Mouse (Mus musculus): ENCODE measurements around the gene Fam76a.

The Fam76a gene

DNA sequence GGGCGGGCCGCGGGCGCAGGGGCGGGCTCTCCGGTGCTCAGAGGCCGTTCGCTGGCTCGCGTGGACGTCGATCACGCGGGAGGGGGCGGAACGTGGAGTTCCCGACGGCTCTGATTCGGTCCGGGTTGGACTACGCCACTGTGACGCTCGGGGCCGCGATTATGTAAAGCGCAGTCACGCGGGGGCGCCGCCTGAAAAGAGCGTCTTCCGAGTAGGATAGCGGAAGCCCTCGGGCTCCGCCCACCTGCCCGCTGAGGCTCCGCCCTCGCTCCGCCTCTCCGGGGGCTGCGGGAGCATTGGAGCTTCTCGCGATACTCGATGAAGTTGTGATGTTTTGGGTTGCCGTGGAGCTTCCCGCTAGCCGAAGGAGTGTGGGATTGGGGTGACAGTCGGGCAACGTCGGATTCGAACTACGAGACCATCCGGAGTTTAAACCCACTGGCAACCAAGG lies at the start of gene Fam76a:
TSS of gene Fam76a (minus strand) at position 1 of the 451 bp plus-strand sequence.
- peak; percentile 48; the same call in 1 of the 2 replicates for TF ChIP-seq GATA4 (IDR thresholded peaks at IDR 0.05; ENCODE audit: insufficient replicate concordance, low read length)

DNA sequence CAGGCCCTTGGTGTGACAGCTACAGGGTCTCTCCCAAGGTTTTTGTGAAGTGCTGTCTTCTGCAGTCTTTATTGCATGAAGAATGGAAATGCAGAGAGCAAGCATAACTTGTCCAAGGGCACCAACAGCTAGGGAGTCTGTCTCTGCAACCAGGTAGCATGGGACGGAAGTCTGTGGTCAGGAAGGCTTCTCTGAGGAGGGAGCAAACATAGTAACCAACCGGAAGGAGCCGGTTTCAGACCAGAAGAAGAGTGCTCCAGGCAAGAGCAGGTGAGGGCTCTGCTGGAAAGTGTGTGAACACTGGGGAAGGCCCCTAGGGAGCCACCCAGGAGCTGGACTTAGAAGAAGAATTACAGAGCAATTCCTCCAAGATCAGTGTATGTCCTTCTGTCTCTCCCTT lies 49.7 kb upstream of the Fam76a start:
- no peak for TF ChIP-seq GATA4 (IDR thresholded peaks at IDR 0.05; ENCODE audit: insufficient replicate concordance, low read length)

DNA sequence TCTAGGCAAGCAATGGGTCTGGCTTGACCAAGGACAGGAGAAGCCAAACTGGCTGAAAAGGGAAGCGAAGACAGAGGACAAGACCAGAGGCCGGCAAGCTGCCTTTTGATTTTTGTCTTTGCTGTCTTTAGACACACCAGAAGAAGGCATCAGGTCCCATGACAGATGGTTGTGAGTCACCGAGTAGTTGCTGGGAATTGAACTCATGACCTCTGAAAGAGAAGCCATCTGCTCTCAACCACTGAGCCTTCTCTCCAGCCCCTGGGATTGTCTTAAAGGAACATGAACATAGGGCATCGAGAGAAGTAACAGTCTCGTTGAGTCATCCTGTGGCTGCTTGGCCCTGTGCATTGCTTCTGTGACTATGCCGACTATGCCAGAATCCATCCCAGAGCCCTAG lies 49.2 kb upstream of the Fam76a start:
- TF ChIP-seq GATA4 (IDR thresholded peaks at IDR 0.05; ENCODE audit: insufficient replicate concordance, low read length): no peak

DNA sequence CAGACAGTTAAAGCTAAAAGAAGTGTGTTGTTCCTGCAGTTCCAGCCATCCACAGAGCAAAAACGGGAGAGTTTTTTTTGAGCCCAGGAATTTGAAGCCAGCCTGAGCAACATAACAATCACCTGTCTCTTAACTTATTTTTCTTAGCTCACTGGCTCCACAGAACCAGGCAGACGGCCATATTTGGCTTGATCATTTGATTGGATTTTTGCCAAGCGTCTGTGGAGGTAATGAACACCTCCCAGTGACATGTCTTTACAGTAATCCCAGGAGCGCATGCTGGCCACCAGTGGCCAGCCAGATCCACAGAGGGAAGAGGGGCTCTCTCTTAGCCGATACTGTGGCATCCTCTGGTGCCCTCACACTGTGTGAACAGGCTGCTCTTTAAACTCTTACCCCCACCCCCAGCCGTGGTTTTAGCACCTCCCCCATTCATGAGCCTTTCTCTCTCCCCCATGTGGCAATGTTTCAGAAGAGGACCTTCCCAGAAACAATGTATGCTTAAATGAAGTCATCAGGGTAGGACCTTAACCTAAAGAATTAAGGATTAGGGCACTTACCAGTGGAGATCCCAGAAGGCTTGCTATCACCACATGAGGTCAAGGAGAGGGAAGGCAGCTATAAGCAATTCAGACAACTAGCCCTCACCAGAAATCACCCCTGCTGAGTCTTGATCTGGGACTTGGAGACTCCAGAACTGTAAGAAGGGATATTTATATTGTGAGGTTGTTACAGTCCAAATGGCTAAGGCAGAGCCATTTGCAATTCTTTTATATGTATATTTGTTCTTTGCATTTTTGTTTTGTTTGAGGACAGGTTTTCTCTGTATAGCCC lies 46.0 kb upstream of the Fam76a start:
- TF ChIP-seq GATA4 (IDR thresholded peaks at IDR 0.05; ENCODE audit: insufficient replicate concordance, low read length): no peak

DNA sequence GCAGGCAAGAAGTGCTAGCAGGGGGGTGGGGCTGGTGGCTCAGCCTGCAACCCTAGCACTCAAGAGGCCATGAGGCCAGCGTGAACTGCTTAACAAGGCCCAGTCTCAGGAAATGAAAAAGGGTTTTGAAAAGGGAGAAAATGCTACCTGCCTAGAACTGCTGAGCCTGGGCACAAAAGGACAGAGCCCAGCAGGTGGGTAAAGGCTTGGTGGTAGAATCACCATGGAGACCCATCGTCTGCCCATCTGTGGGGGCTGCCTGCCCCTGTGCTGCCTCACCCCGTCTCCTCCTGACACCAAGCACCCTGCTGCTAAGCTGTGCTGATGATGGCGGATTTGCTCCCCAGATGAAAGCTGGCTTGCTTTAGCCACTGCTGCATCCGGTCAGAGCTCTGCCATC lies 42.1 kb upstream of the Fam76a start:
- no peak for TF ChIP-seq GATA4 (IDR thresholded peaks at IDR 0.05; ENCODE audit: insufficient replicate concordance, low read length)

DNA sequence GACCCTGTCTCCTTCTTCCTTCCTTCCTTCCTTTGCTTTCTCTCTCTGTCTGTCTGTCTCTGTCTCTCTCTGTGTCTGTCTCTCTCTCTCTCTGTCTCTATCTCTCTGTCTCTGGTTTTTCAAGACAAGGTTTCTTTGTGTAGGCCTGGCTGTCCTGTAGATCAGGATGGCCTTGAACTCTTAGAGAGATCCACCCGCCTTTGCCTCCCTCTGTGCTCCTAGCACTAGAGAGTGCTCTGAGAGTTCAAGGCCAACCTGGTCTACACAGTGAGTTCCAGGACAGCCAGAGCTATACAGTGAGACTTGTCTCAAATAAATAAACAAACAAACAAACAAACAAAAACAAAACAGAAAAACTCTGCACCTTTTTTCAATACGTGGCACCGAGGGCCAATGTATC lies 41.7 kb upstream of the Fam76a start:
- no peak for TF ChIP-seq GATA4 (IDR thresholded peaks at IDR 0.05; ENCODE audit: insufficient replicate concordance, low read length)

DNA sequence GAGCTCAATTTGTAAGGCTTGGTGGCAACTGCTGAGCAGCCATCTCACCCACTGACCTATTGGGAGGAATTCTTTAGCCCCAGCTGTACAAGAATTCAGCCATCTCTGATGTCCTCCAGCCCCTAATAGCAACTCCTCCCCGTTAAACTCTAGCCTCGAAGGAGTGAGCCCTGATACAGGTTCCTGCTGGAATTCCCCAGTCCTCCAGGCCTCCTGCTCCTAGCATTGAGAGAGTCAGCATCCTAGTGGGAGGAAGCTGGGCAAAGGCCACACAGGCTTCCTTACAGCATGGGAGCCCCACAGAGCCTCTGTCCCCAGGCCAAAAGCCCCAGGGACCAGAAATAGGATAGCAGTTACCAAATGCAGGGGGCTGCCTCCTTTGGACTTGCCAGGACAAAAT lies 41.1 kb upstream of the Fam76a start:
- no peak for TF ChIP-seq GATA4 (IDR thresholded peaks at IDR 0.05; ENCODE audit: insufficient replicate concordance, low read length)

DNA sequence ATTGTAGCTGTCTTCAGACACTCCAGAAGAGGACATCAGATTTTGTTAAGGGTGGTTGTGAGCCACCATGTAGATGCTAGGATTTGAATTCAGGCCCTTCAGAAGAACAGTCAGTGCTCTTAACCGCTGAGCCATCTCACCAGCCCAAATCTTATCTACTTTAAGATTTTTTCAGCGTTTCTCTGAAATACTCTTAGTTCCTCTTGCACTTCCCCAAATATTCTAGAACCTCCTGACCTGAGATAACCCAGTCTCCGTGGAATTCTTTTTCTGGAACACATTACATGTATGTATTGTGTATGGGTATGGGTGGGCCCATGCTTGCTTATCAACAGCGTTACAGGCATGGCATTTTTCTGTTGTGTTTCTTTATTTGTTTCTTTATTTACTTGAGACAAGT lies 40.3 kb upstream of the Fam76a start:
- no peak for TF ChIP-seq GATA4 (IDR thresholded peaks at IDR 0.05; ENCODE audit: insufficient replicate concordance, low read length)

DNA sequence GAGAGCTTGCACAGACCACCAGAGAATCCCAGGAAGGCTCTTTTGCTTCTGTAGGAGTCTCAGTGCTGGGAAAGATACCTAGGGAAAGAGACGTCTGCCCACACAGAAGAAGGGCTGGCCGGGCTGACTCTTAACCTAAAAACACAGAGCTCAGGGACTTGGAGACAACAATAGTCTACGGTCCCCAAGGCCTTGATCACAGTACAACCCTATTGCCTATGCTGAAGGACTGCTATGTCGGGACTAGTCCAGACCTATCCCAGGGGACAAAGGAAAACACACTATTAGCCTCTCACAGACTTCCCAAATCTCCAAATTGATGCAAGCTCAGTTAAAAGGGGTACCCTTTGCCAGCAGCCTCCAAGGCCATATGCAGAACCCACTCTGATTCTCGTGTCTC lies 39.5 kb upstream of the Fam76a start:
- no peak for TF ChIP-seq GATA4 (IDR thresholded peaks at IDR 0.05; ENCODE audit: insufficient replicate concordance, low read length)

DNA sequence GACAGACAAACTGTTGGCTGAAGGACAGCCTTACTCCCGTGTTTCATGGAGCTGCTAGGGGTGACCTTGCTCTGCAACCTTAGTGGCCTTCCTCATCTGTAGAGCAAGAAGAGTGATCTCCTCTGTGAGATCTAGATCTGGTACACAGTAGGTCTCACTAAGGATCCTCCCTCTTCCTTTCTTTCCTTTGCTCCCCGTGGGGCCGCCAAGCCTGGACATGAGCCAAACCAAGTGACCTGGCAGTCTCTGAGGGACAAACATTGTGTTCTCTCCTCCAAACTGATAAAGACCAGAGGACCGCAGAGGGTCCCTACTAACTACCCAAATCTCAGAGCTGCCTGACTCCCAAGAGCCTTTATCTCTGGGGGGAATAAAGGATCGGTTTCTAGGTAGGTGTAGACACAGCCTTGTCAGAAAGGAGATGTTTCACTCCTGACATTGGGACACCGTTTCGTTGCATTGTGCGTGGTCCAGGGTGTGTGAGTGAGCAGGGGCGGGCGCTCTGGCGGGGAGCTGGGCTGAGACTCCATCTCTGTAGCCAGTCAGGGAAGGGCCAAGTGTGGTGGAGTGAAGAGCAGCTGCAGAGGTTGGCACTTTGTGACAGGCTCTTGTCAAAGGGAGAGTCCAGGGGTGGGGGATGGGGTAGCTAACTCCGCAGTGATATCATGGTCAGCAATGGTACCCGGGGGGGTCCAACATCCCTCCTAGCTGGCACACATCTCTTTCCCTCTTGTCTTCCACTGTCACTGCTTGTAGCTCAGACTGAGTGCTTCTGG lies 38.7 kb upstream of the Fam76a start:
- TF ChIP-seq GATA4 (IDR thresholded peaks at IDR 0.05; ENCODE audit: insufficient replicate concordance, low read length): peak; percentile 41; the same call in 1 of the 2 replicates

DNA sequence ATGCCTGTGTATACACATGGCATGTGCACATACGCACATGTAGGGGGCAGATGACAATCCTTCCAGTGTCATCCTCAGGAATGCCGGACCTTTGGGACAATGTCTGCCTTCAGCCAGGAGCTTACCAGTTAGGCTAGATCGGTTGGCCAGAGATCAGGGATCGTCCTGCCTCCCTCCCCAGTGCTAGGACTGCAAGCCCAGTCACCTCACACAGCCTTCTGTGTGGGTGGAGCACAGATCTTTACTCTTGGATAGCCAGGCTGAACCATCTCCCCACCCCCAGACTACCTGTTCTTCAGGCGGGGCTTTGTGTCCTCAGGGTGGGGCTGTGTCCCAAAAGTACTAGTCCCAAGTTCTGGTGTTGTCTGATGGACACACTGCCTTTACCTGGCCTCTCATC lies 38.0 kb upstream of the Fam76a start:
- TF ChIP-seq GATA4 (IDR thresholded peaks at IDR 0.05; ENCODE audit: insufficient replicate concordance, low read length): no peak

DNA sequence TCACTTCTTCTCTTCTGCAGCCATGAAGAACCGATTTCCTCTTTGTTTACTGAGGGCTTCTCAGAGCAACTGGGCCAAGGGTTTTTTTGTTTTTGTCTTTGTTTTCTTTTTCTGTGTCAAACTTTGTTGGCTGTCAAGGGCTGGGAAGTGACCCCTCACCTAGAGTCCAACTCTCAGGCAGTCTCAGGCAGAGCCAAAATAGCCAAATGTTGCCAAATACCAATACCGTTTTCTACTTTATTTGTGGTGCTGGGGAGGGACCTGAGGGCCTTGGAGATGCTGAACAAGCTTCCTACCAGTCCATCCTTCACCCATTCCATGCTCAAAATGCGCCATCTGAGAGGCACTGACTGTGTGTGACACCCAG lies 37.3 kb upstream of the Fam76a start:
- TF ChIP-seq GATA4 (IDR thresholded peaks at IDR 0.05; ENCODE audit: insufficient replicate concordance, low read length): no peak

DNA sequence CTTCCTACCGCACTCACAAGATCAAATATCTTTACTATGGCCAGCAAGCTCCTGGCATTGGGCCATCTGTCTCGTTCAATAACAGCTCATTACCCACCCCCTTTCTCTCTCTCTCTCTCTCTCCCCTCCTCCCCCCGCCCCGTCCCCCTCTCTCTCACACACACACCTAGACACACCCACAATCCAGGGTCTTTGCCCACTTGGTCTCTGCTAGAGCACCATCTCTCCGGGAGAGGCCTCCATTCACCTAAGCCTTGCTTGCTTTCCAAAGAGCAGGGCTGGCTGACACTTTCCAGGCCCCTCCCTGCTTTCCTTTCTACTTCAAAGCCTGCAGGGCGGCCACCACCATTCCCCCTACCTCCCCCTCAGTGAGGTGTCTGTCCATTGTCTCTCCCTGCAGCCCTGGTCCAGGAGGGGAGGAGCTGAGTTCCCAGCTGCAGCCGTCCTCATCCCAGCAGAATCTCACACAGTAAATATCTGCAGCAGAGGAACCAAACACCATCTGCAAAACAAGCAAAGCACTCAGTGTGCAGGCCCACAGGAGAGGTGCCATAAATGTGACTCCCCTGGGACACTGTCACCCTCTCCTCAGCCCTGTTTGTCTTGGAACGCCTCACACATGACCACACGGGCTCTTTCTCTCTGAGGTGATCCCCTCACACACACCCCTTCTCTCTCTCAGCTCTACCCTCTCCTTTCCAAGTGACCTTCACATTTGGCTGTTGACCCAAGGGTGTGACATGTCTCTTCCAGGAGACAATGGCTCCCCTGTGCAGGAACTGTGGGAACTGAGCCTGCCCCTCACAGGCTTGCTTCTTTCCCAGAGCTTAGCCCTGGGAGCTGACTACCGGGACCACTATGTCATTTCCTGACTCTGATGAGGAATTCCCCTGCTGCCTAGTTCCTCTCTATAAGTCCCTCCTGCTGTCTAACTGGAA lies 36.7 kb upstream of the Fam76a start:
- TF ChIP-seq GATA4 (IDR thresholded peaks at IDR 0.05; ENCODE audit: insufficient replicate concordance, low read length): no peak; the same call in 1 of the 2 replicates

DNA sequence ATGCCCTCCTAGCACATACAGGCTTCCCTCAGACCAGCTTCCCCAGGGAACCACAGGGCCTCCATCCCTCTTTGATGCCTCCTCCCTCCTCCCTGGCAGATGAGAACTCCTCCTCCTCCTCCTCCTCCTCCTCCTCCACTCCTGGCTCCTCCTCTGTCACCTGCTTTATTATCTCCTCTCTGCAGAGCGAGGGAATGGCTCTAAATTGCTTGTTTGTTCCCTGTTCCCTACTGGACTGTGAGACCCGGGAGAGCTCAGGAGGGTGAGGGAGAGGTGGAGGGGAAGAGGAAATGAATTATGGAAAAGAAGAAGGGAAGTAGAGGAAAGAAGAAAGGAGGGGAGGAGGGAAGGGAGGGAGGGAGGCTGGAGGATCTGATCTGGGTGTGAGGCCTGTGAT lies 33.0 kb upstream of the Fam76a start:
- TF ChIP-seq GATA4 (IDR thresholded peaks at IDR 0.05; ENCODE audit: insufficient replicate concordance, low read length): no peak
